Mouse (Mus musculus): ENCODE results near the gene Dtx4. TPM values are rescaled to one million over a fixed set of nuclear protein-coding genes. Genes with fewer than 3 reads are reported as not detected.
A peak's percentile ranks its signal among the peaks of the same experiment; 100 is the strongest.

Gene Dtx4
- total and polyA plus RNA-seq, 2 experiments from 2014 or later, result 24.6 to 54.7 TPM

GRCm38 (mm10) chr19:12539975-12540374, 38.7 kb upstream of the Dtx4 start:
- 85% methylated on average over 1 of the region's 1 CpGs for WGBS
- no peaks in the 10 kb centered on the region for H3K36me3 ChIP-seq (ENCODE audit: insufficient read depth, low read length)
- ATAC-seq (no peak), DNase-seq (ENCODE audit: low spot score) (no peak)
- H3K4me1 ChIP-seq (ENCODE audit: insufficient read depth, low read length), result no peaks in the 10 kb centered on the region
- no peak overlapping the region for H3K9ac ChIP-seq (replicated peaks; ENCODE audit: low read length)
- no peaks in the 10 kb centered on the region for H3K9me3 ChIP-seq (ENCODE audit: low read length)
- H3K4me2 ChIP-seq (ENCODE audit: low read depth, low read length), result no peak overlapping the region
- no peaks in the 10 kb centered on the region for H3K27me3 ChIP-seq (ENCODE audit: insufficient read depth, low read length)
- no peak for TF ChIP-seq CTCF (IDR thresholded peaks at IDR 0.05; ENCODE audit: low read depth)
- no peak overlapping the region for H3K27ac ChIP-seq
- H3K4me3 ChIP-seq (ENCODE audit: low read length), result no peak overlapping the region

GRCm38 (mm10) chr19:12537168-12537567, 35.9 kb upstream of the Dtx4 start:
- H3K4me3 ChIP-seq (ENCODE audit: low read length), result no peak overlapping the region
- no peak for TF ChIP-seq CTCF (IDR thresholded peaks at IDR 0.05; ENCODE audit: low read depth)
- DNase-seq (ENCODE audit: low spot score), result no peak

GRCm38 (mm10) chr19:12523377-12523776, 22.1 kb upstream of the Dtx4 start:
- DNase-seq (ENCODE audit: low spot score), result no peak
- no peaks in the 10 kb centered on the region for H3K4me1 ChIP-seq (ENCODE audit: insufficient read depth, low read length)
- H3K4me2 ChIP-seq (ENCODE audit: low read depth, low read length), result no peak overlapping the region
- H3K27ac ChIP-seq, result no peak overlapping the region
- no peak overlapping the region for H3K4me3 ChIP-seq (ENCODE audit: low read length)
- H3K9ac ChIP-seq (replicated peaks; ENCODE audit: low read length), result no peak overlapping the region
- no peak for ATAC-seq
- H3K9me3 ChIP-seq (ENCODE audit: low read length), result no peaks in the 10 kb centered on the region
- H3K27me3 ChIP-seq (ENCODE audit: insufficient read depth, low read length), result no peaks in the 10 kb centered on the region
- TF ChIP-seq CTCF (IDR thresholded peaks at IDR 0.05; ENCODE audit: low read depth), result no peak
- no peaks in the 10 kb centered on the region for H3K36me3 ChIP-seq (ENCODE audit: insufficient read depth, low read length)
- WGBS, result 60% methylated on average over 4 of the region's 4 CpGs

More at GRCm38 (mm10) chr19:12537168-12537567, 35.9 kb upstream of the Dtx4 start:
- Histone ChIP-seq H3K4me1 (ENCODE audit: insufficient read depth, low read length) (no peaks in the 10 kb centered on the region), H3K9me3 (ENCODE audit: low read length) (no peaks in the 10 kb centered on the region), H3K27ac (no peak overlapping the region), H3K4me2 (ENCODE audit: low read depth, low read length) (no peak overlapping the region), H3K36me3 (ENCODE audit: insufficient read depth, low read length) (no peaks in the 10 kb centered on the region), H3K27me3 (ENCODE audit: insufficient read depth, low read length) (no peaks in the 10 kb centered on the region), H3K9ac (replicated peaks; ENCODE audit: low read length) (no peak overlapping the region)
- ATAC-seq, result no peak

- H3K4me3 ChIP-seq (ENCODE audit: low read length), result peak overlapping the region; percentile 57
- no peaks in the 10 kb centered on the region for H3K4me1 ChIP-seq (ENCODE audit: insufficient read depth, low read length)
- peak overlapping the region; percentile 61; the same call in 1 of the 2 replicates for H3K9ac ChIP-seq (replicated peaks; ENCODE audit: low read length)
- H3K4me2 ChIP-seq (ENCODE audit: low read depth, low read length), result peak overlapping the region; percentile 75
- no peaks in the 10 kb centered on the region for H3K9me3 ChIP-seq (ENCODE audit: low read length)
- no peak for TF ChIP-seq CTCF (IDR thresholded peaks at IDR 0.05; ENCODE audit: low read depth)
- H3K27me3 ChIP-seq (ENCODE audit: insufficient read depth, low read length), result no peaks in the 10 kb centered on the region
- no peak overlapping the region for H3K27ac ChIP-seq
- DNase-seq (ENCODE audit: low spot score) (no peak), ATAC-seq (peak; percentile 4; the same call in 1 of the 2 replicates)
- H3K36me3 ChIP-seq (ENCODE audit: insufficient read depth, low read length), result no peaks in the 10 kb centered on the region
Observed at GRCm38 (mm10) chr19:12518541-12518890, 17.3 kb upstream of the Dtx4 start.

DNA sequence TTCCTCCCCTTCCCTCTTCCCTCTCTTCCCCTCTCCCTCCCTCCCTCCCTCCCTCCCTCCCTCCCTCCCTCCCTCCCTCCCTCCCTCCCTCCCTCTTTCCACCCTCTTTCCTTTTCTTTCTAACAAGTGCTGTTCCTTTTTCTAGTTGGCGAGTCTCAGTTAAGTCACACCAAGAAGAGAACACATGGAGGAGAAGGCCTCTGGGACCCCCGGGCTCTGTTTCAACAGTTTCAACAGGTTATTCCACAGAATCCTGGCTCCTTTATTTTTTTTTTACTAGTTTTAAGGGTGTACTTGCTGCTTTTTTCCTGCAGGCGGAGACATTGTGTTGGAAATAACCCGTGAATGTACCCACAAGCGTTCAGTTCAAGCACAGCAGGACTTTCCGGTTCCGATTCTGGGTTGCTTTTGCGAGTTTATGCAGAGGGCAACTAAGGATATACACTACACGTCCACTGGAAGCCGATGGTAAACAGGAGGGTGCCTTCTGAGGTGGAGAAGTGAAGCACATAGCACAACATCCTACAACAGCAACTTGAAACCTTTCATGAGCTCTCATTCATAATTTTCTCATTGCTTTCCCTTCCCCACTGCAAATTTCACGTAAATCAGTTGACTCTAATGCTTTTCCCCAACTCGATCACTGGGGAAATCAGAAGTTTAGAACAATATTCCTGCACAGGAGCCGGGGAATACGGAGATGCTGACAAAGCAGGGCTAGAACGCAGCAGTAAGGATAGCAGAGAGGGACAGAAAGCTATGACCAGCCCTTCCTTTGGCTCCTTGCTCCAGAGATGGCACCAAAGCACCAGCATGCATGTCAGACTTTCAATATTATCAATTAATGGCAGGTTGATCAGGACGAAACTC, 16.7 kb upstream of the Dtx4 start:
- Histone ChIP-seq H3K27me3 (ENCODE audit: insufficient read depth, low read length) (no peaks in the 10 kb centered on the region), H3K9ac (replicated peaks; ENCODE audit: low read length) (peak overlapping the region; percentile 61), H3K9me3 (ENCODE audit: low read length) (no peaks in the 10 kb centered on the region), H3K4me2 (ENCODE audit: low read depth, low read length) (peak overlapping the region; percentile 75), H3K36me3 (ENCODE audit: insufficient read depth, low read length) (no peaks in the 10 kb centered on the region), H3K4me1 (ENCODE audit: insufficient read depth, low read length) (no peaks in the 10 kb centered on the region), H3K4me3 (ENCODE audit: low read length) (peak overlapping the region; percentile 57), H3K27ac (peak overlapping the region; percentile 65; the same call in 1 of the 2 replicates)
- ATAC-seq (peak; percentile 91), DNase-seq (ENCODE audit: low spot score) (peak; percentile 88)
- TF ChIP-seq CTCF (IDR thresholded peaks at IDR 0.05; ENCODE audit: low read depth), result peak; percentile 81
- WGBS, result 2% methylated on average over 15 of the region's 16 CpGs

DNA sequence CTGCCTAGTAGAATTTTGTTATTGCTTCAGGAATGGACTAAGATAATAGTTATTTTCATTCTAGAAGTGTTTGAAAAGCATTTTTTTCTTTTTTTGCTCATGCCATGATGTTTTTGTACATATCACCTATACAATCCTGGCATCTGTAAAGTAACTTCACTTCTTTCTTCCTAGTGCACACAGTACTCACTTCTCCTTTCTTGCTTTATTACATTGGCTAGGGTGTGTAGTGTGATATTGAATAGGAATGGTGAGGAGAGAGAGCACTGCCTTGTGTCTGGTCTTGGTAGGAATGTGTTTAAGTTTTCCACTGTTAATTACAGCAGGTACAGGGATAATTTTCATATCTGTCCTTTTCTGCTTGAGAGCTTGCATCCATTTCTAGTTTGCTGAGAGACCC, 13.4 kb upstream of the Dtx4 start:
- Histone ChIP-seq H3K36me3 (ENCODE audit: insufficient read depth, low read length) (no peaks in the 10 kb centered on the region), H3K4me1 (ENCODE audit: insufficient read depth, low read length) (no peaks in the 10 kb centered on the region), H3K27ac (no peak overlapping the region), H3K9me3 (ENCODE audit: low read length) (no peaks in the 10 kb centered on the region), H3K9ac (replicated peaks; ENCODE audit: low read length) (no peak overlapping the region), H3K4me3 (ENCODE audit: low read length) (no peak overlapping the region), H3K4me2 (ENCODE audit: low read depth, low read length) (no peak overlapping the region), H3K27me3 (ENCODE audit: insufficient read depth, low read length) (no peaks in the 10 kb centered on the region)
- ATAC-seq, result no peak
- DNase-seq (ENCODE audit: low spot score), result no peak
- no peak for TF ChIP-seq CTCF (IDR thresholded peaks at IDR 0.05; ENCODE audit: low read depth)

- Histone ChIP-seq H3K4me1 (ENCODE audit: insufficient read depth, low read length) (0 out of 2 replicates have a peak, but pooled peaks cover 2% of the 10 kb centered on the region), H3K36me3 (ENCODE audit: insufficient read depth, low read length) (no peaks in the 10 kb centered on the region), H3K27me3 (ENCODE audit: insufficient read depth, low read length) (no peaks in the 10 kb centered on the region), H3K4me2 (ENCODE audit: low read depth, low read length) (no peak overlapping the region), H3K27ac (no peak overlapping the region), H3K9ac (replicated peaks; ENCODE audit: low read length) (no peak overlapping the region), H3K9me3 (ENCODE audit: low read length) (no peaks in the 10 kb centered on the region), H3K4me3 (ENCODE audit: low read length) (no peak overlapping the region)
- ATAC-seq (no peak), DNase-seq (ENCODE audit: low spot score) (no peak)
- WGBS, result 90% methylated on average over 7 of the region's 7 CpGs
- no peak for TF ChIP-seq CTCF (IDR thresholded peaks at IDR 0.05; ENCODE audit: low read depth)
Observed at GRCm38 (mm10) chr19:12502756-12503155, 1.5 kb upstream of the Dtx4 start.

All from hindbrain, postnatal 0 days (tissue).